Mouse (Mus musculus) thymus, adult 18-20 months (tissue): ENCODE results near the gene Sema4b.

Experiments
- DNase-seq, 2 experiments: peaks; one replicate each; pipeline ENCODE4 v3.0.0; 2022; ENCODE audit warnings: mixed read lengths in 2 of 2

The Sema4b gene

DNA sequence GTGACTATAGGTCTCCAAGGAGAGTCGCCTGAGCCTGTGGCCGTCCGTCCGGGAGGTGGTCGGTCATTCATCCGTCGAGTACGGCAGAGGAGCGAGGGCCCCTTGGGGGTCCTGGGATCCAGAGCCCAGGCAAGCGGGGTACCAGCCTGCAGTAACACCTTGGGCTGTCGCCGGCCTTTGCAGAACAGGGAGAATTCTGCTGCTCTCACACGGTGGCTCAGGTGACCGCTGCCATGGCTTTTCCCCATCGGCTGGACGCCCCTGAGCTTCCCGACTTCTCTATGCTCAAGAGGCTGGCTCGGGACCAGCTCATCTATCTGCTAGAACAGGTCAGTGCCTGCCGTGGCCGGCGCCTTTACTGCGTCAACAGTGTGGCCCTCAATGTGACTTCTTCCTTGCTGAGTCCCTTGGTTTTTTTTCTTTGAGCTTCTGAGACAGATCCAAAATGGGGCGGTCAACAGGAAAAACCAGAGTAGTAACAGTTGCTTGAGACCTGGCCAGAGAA is 83.2 kb downstream of the Sema4b start:
- DNase-seq: no peak

- no peak for DNase-seq
Observed at GRCm38 (mm10) chr7:80273456-80273855, 86.8 kb downstream of the Sema4b start.
